Mouse (Mus musculus) heart, postnatal 14 days (tissue): ENCODE results near the gene Irf4. TPM values are rescaled to one million over a fixed set of nuclear protein-coding genes. Genes with fewer than 3 reads are reported as not detected.

Source experiments
- DNase-seq, 2 experiments: peaks; one replicate each; pipeline ENCODE4 v3.0.0; 2021 to 2022
- intact Hi-C: fragments of 180-260 bp; cut with DNase I; formaldehyde crosslinking; loops from one replicate; pipeline ENCODE4 v1.15.1; 2025
- total RNA-seq, 2 experiments: library from RNA; stranded (reverse); gene quantifications; 2 replicates each; pipeline ENCODE4 v1.2.3; 2021

Irf4 gene
- total RNA-seq, 2 experiments from 2014 or later = 0.88 to 1.4 TPM

- intact Hi-C loops = no loop called here
- DNase-seq = no peak
Measured at GRCm38 (mm10) chr13:30792741-30793140, 43.7 kb downstream of the Irf4 start.

GRCm38 (mm10) chr13:30793196-30793595 is 44.2 kb downstream of the Irf4 start:
- no peak for DNase-seq
- intact Hi-C loops = no loop called here

- intact Hi-C loops = no loop called here
- no peak for DNase-seq
Measured at GRCm38 (mm10) chr13:30793616-30794015, 44.6 kb downstream of the Irf4 start.

- intact Hi-C loops = no loop called here
- no peak for DNase-seq
Measured at GRCm38 (mm10) chr13:30795960-30796359, 46.9 kb downstream of the Irf4 start.

- DNase-seq = no peak
- intact Hi-C loops = no loop called here
Measured at GRCm38 (mm10) chr13:30801886-30802285, 52.9 kb downstream of the Irf4 start.

- DNase-seq = no peak
- intact Hi-C loops = no loop called here
Measured at GRCm38 (mm10) chr13:30802336-30802955, 53.4 kb downstream of the Irf4 start.

- DNase-seq = peak in 1 of 2 experiments; percentile 30
- intact Hi-C loops = no loop called here
Measured at GRCm38 (mm10) chr13:30809240-30809639, 60.2 kb downstream of the Irf4 start.

- no peak for DNase-seq
- intact Hi-C loops = no loop called here
Measured at GRCm38 (mm10) chr13:30813464-30813863, 64.4 kb downstream of the Irf4 start.

- intact Hi-C loops = no loop called here
- DNase-seq = no peak
Measured at GRCm38 (mm10) chr13:30814256-30814655, 65.2 kb downstream of the Irf4 start.

Other genes starting within 250 kb of the Irf4 start
- 1,000 to 10,000 TPM; 1,063 to 1,094 TPM for gene Uqcrfs1, start 203.9 kb upstream of the Irf4 start, total RNA-seq
- 10 to 100 TPM; 19.6 to 19.9 TPM for gene Dusp22, start 89.2 kb upstream of the Irf4 start, total RNA-seq
- gene Hus1b, start 198.5 kb downstream of the Irf4 start, total RNA-seq = under 1 TPM in 1 of 2 experiments, not detected in 1; 0.20 TPM
- gene Exoc2, start 224.9 kb downstream of the Irf4 start, total RNA-seq = 10 to 100 TPM; 16.4 to 17.3 TPM
- not detected for gene Gm5447, start 225.0 kb downstream of the Irf4 start, total RNA-seq